Mouse (Mus musculus) intestine, embryonic 14.5 days (tissue): ENCODE measurements around the gene Kcnmb3. TPM values are rescaled to one million over a fixed set of nuclear protein-coding genes. Genes with fewer than 3 reads are reported as not detected.

Experiments used
- ATAC-seq: fragments of 200-750 bp; cut with Nextera tagmentation; replicated peaks from 2 replicates; pipeline ENCODE4 v1.8.0; 2017; ENCODE audit warnings: low read depth, moderate number of reproducible peaks, moderate TSS enrichment, moderate library complexity; ENCODE audit not compliant: low FRiP score, low TSS enrichment
- DNase-seq: peaks from one replicate; pipeline ENCODE4 v3.0.0-alpha.2; 2018; ENCODE audit warnings: low spot score
- H3K27ac ChIP-seq: fragments of 300-500 bp; sonication (generic); 2 replicates; pipeline ENCODE4 v1.5.1; 2014; ENCODE audit warnings: low read depth, mild to moderate bottlenecking, control low read depth
- H3K27me3 ChIP-seq: fragments of 300-500 bp; sonication (generic); replicated peaks from 2 replicates; pipeline ENCODE4 v1.6.1; 2014; ENCODE audit warnings: low read length, control low read depth; ENCODE audit not compliant: control insufficient read depth, insufficient read depth
- H3K36me3 ChIP-seq: fragments of 300-500 bp; sonication (generic); 2 replicates; pipeline ENCODE4 v1.6.1; 2014; ENCODE audit warnings: low read length, control low read depth; ENCODE audit not compliant: control insufficient read depth, insufficient read depth
- H3K4me1 ChIP-seq: fragments of 300-500 bp; sonication (generic); replicated peaks from 2 replicates; pipeline ENCODE4 v1.6.1; 2014; ENCODE audit warnings: low read length, control low read depth, mixed read lengths; ENCODE audit not compliant: control insufficient read depth, insufficient read depth
- H3K4me2 ChIP-seq: fragments of 300-500 bp; sonication (generic); 2 replicates; pipeline ENCODE4 v1.6.1; 2014; ENCODE audit warnings: low read length
- H3K4me3 ChIP-seq: fragments of 300-500 bp; sonication (generic); 2 replicates; pipeline ENCODE4 v1.5.1; 2014; ENCODE audit warnings: low read depth, low read length, control low read depth, mixed read lengths
- H3K9ac ChIP-seq: fragments of 300-500 bp; sonication (generic); 2 replicates; pipeline ENCODE4 v1.6.1; 2014; ENCODE audit warnings: mild to moderate bottlenecking, low read length
- H3K9me3 ChIP-seq: fragments of 300-500 bp; sonication (generic); 2 replicates; pipeline ENCODE4 v1.6.1; 2016; ENCODE audit warnings: low read length, control low read depth; ENCODE audit not compliant: control insufficient read depth
- WGBS: fragments of 180-500 bp; shearing (Covaris S2); extraction: QIAGEN DNeasy Blood & Tissue Kit; methylation state at CpG from one replicate; pipeline ENCODE4 v1.1.7; 2014; 5-methylcytosine and 5-hydroxymethylcytosine counted together
- polyA plus RNA-seq: library from polyadenylated mRNA; unstranded; fragments of >200 nt; fragmentation: Nextera tagmentation; extraction: Ambion mirVana; gene quantifications from 2 replicates; pipeline ENCODE4 v1.2.1, GENCODE M21; 2014

The Kcnmb3 gene
- polyA plus RNA-seq: not detected in 2 replicates

DNA sequence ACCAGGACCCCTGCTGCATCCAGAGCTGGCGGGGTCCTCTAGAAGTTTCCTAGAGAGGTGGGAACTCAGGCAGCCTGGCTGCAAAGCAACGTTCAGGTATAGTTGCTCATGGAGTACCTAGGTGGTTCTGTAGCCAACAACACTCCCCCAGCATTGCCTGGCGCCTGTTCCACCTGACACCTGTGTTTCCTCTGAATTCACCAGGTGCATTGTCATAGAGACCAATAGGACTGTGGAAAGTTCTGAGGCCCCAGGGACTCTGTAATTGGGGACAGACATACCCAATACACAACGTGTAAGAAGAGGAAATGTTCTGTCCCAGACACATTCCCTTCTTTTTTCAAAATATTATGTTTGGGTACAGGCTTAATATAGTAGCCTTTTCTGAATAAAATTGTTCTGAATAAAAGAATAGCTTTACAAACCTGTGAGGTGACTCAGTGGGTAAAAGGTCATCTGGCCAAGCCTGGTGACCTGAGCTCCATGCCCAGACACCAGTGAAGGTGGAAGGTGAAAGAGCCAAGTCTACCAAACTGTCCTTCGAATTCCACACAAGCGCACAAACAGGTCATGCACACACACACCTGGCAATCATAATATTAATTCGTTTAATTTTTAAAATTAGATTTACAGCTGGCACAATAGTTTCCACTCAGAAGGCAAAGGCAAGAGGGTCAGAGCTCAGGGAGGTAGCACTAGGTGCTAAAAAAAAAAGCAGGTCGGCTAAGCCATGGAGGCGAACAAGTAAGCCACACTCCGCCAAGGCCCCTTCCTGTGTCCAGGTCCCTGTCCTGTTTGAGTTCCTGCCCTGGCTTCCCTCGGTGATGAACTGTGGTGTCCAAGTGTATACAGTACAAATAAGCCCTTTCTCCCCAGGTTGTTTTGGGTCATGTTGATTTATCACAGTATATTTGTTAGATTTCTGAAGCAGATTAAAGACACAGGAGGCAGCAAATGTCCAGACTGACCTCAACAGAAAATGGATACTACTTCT lies at the start of gene Kcnmb3:
TSS of gene Kcnmb3 (minus strand) at position 135 of the 994 bp plus-strand sequence.
- Histone ChIP-seq H3K4me3 (no peak within 1 kb of the TSS), H3K4me2 (no peak within 1 kb of the TSS), H3K27ac (no peak within 1 kb of the TSS), H3K27me3 (no peaks in the 10 kb centered on the region), H3K4me1 (no peaks in the 10 kb centered on the region), H3K9me3 (no peaks in the 10 kb centered on the region), H3K36me3 (no peaks in the 10 kb centered on the region), H3K9ac (no peak within 1 kb of the TSS)
- WGBS: 75% methylated on average over 11 of the region's 11 CpGs
- ATAC-seq: no peak
- DNase-seq: no peak

DNA sequence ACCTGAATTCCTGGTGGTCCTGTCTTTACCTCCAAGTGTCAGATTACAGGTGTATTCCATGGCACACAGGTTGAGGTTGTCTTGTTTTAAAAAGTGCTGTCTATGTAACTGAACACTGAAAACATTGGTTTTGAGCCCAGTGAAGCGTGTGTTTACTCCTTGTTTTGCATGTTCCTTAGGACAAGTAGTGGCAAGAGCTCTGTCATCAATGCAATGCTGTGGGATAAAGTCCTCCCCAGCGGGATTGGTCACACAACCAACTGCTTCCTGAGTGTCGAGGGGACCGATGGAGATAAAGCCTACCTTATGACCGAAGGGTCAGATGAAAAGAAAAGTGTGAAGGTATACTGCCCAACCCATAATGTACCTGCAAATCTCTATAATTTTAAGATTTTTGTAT lies 46.1 kb upstream of the Kcnmb3 start:
- no peaks in the 10 kb centered on the region for H3K27me3 ChIP-seq
- no peak overlapping the region for H3K27ac ChIP-seq
- no peaks in the 10 kb centered on the region for H3K9me3 ChIP-seq
- H3K4me1 ChIP-seq: no peaks in the 10 kb centered on the region
- no peak for DNase-seq
- H3K4me2 ChIP-seq: no peak overlapping the region
- ATAC-seq: no peak
- 93% methylated on average over 5 of the region's 5 CpGs for WGBS
- no peak overlapping the region for H3K9ac ChIP-seq
- peaks cover 65% of the 10 kb centered on the region for H3K36me3 ChIP-seq
- no peak overlapping the region for H3K4me3 ChIP-seq

DNA sequence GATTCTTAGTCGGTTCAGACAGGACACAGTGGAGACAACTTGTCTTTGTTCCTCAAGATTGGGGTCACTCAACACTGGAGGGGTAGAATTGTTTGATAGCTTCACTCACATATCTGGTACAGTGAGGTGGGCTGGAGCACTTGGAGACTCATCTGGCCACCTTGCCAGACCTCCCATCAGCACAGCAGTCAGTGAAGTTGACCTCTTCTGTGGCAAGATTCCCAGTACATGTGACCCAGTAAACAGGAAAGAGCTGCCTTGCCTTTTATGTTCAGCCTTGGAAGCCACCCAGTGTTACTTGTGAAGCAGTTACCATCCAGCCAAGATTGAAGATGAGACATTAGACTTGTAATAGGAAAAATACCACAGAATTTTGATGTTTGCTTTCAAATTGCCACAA lies 45.5 kb upstream of the Kcnmb3 start:
- Histone ChIP-seq H3K9me3 (no peaks in the 10 kb centered on the region), H3K27ac (no peak overlapping the region), H3K4me1 (no peaks in the 10 kb centered on the region), H3K27me3 (no peaks in the 10 kb centered on the region), H3K4me2 (no peak overlapping the region), H3K4me3 (no peak overlapping the region), H3K9ac (no peak overlapping the region), H3K36me3 (peaks cover 60% of the 10 kb centered on the region)
- no peak for ATAC-seq
- 78% methylated on average over 1 of the region's 1 CpGs for WGBS
- no peak for DNase-seq

GRCm38 (mm10) chr3:32535692-32536091 lies 43.7 kb upstream of the Kcnmb3 start:
- H3K36me3 ChIP-seq: peaks cover 48% of the 10 kb centered on the region
- no peaks in the 10 kb centered on the region for H3K9me3 ChIP-seq
- no peak overlapping the region for H3K27ac ChIP-seq
- no peak for DNase-seq
- no peak for ATAC-seq
- H3K4me2 ChIP-seq: no peak overlapping the region
- H3K4me1 ChIP-seq: no peaks in the 10 kb centered on the region
- WGBS: 62% methylated on average over 1 of the region's 1 CpGs
- no peaks in the 10 kb centered on the region for H3K27me3 ChIP-seq
- no peak overlapping the region for H3K9ac ChIP-seq
- no peak overlapping the region for H3K4me3 ChIP-seq

DNA sequence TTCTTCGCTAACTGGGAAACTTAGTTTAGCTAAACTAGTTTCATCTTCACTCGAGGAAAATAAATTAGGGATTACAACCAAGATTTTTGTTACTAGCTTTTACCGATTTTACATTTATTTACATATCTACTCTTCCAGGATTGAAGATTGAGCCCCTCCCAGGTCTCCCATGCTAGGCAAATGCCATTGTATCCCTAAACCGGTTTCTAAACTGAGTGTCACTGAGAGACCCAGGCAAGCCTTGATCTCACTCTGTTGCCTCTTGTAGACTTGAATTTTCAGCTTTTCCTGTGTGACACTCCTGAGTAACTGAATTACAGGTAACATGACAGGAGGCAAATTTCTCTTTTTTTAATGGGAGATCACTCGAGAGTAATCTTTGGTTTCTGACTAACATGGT lies 38.0 kb upstream of the Kcnmb3 start:
- DNase-seq (no peak), ATAC-seq (no peak)
- H3K36me3 ChIP-seq: peaks cover 11% of the 10 kb centered on the region
- H3K27ac ChIP-seq: no peak overlapping the region
- peak overlapping the region; percentile 74 for H3K9ac ChIP-seq
- H3K4me3 ChIP-seq: peak overlapping the region; percentile 88
- WGBS: 14% methylated on average over 5 of the region's 5 CpGs
- peak overlapping the region; percentile 73 for H3K4me2 ChIP-seq
- H3K4me1 ChIP-seq: peaks cover 6% of the 10 kb centered on the region
- no peaks in the 10 kb centered on the region for H3K27me3 ChIP-seq
- H3K9me3 ChIP-seq: peaks cover 3% of the 10 kb centered on the region; the same call in 1 of the 2 replicates

DNA sequence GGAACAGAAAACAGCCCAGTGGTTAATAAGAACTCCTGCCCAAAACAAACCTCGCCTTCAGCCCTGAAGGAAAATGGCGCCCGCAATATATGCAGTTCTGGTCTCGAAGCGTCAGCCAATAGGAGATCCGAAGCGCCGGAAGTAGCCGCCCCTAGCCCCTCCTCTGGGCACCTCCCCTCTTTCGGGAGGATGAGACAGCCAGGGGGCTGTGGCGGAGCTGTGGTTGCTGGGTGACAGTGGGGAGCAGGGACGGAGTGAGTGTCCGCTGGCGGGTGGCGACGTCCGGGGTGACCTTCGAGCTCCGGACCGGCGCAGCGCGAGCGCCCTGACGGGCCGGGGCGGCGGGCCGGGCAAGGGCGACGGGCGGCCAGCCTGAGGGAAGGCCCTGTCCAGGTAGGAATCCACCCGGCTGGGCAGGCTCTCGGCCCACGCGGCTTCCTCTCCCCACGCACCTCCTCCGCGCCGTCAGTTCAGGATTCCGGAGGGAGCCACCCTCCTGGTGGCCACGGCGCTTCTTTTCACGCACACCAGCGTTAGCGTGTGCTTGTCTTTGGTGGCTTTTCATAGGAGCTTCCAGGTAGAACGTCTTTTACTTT lies 37.4 kb upstream of the Kcnmb3 start, which contains the start of gene Mfn1:
TSS of gene Mfn1 (plus strand) at position 163 of the 596 bp plus-strand sequence.
- H3K36me3 ChIP-seq: peaks cover 5% of the 10 kb centered on the region; the same call in 1 of the 2 replicates
- WGBS: 2% methylated on average over 42 of the region's 47 CpGs

GRCm38 (mm10) chr3:32527181-32527580 lies 35.1 kb upstream of the Kcnmb3 start:
- H3K4me1 ChIP-seq: peaks cover 6% of the 10 kb centered on the region
- no peak for DNase-seq
- no peak for ATAC-seq
- 92% methylated on average over 4 of the region's 4 CpGs for WGBS
- H3K27ac ChIP-seq: no peak overlapping the region
- no peak overlapping the region for H3K4me2 ChIP-seq
- H3K4me3 ChIP-seq: no peak overlapping the region
- H3K27me3 ChIP-seq: no peaks in the 10 kb centered on the region
- H3K36me3 ChIP-seq: peaks cover 10% of the 10 kb centered on the region
- peaks cover 3% of the 10 kb centered on the region; the same call in 1 of the 2 replicates for H3K9me3 ChIP-seq
- H3K9ac ChIP-seq: no peak overlapping the region

More for the DNA sequence above, 37.4 kb upstream of the Kcnmb3 start, which contains the start of gene Mfn1:
- no peak within 1 kb of the TSS; the same call in 1 of the 2 replicates for H3K27ac ChIP-seq
- no peaks in the 10 kb centered on the region for H3K27me3 ChIP-seq
- H3K4me3 ChIP-seq: peak within 1 kb of the TSS; percentile 88
- ATAC-seq: peak; percentile 98
- peaks cover 3% of the 10 kb centered on the region; the same call in 1 of the 2 replicates for H3K9me3 ChIP-seq
- H3K4me1 ChIP-seq: peaks cover 6% of the 10 kb centered on the region
- H3K4me2 ChIP-seq: peak within 1 kb of the TSS; percentile 73
- peak within 1 kb of the TSS; percentile 74 for H3K9ac ChIP-seq
- peak; percentile 93 for DNase-seq

- Histone ChIP-seq H3K9me3 (no peaks in the 10 kb centered on the region), H3K27me3 (no peaks in the 10 kb centered on the region), H3K4me2 (no peak overlapping the region), H3K9ac (no peak overlapping the region), H3K4me3 (no peak overlapping the region), H3K4me1 (peaks cover 17% of the 10 kb centered on the region), H3K27ac (no peak overlapping the region), H3K36me3 (peaks cover 51% of the 10 kb centered on the region)
- ATAC-seq (no peak), DNase-seq (no peak)
Measured at GRCm38 (mm10) chr3:32513528-32513927, 21.5 kb upstream of the Kcnmb3 start.
